Mouse (Mus musculus): ENCODE measurements around the gene Nin. TPM values are rescaled to one million over a fixed set of nuclear protein-coding genes. Genes with fewer than 3 reads are reported as not detected.

The Nin gene
- polyA plus RNA-seq, 1 experiment, result 38.5 TPM

DNA sequence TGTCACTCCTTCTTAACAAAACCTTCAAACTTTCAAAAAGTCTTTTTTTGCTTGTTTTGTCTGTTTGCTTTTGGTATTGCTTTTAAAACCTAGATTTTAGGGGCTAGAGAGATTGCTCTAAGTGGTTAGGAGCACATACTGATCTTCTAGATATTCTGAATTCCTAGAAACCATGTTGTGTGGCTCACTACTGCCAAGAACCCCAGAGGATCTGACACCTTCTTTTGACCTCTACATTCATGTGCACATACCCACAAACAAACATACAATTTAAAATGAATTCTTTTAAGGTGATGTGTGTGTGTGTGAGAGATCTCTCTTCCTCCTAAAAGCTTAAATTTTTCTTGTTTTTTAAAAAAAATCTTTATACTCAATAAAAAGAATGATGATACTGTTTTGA lies 87.3 kb downstream of the Nin start:
- no peak for DNase-seq (ENCODE audit: extremely low spot score in 1 of 2, low spot score in 1 of 2)

DNA sequence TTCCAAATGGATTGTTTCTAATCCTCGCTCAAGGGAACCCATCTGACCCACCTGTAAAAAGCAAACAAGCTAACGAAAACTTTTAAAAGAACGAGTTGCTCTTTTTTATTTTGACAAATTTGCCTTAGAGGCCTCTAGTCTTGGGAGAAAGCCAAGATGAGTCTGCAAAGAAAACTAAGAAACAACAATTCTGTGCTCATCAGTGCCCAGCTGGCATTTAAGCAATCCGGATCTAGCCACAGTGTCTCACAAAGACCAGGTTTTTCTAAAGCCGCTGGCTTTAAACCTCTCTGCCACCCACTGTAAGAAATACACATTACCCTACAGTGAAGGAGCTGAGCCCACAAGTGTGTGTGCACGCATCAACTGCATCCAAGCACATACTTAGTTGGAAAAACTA lies 88.1 kb downstream of the Nin start:
- DNase-seq (ENCODE audit: extremely low spot score in 1 of 2, low spot score in 1 of 2), result no peak

DNA sequence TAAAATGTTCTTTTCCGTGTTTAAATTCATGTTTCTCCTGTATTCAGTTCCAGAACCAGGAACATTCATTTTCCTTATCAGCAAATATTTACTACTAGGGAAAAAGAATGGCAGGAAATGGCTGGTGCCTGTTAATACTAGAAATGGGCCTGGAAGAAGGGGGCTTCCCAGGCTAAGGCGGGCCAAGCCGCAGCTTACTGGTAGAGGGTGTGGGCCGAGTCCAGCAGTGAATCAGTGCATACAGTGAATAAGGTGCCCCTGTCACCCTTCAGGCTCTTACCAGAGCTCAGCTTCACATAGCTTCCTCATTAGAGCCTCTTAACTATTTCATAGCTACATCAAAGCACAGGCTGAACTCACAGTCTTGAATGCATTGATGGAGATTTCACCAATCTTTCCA lies 89.9 kb downstream of the Nin start:
- no peak for DNase-seq (ENCODE audit: extremely low spot score in 1 of 2, low spot score in 1 of 2)

DNA sequence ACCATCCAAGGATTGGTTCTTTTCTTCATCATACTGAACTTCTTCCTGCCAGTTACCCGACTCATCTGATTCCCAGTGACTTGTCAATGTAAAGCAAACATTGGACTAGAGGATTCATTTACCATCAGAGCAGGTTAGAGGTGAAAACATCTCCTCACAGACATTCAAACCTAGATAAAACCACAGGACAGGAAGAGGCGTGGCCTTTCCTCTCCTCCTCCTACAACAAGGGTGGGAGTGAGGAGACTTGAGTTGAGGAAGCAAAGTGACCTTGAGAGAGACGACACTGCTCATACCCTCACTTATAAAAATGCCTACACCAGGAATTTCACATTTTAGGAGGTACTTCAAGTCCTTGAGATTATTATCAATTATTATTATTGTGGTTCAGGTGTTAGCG lies 95.4 kb downstream of the Nin start:
- no peak for DNase-seq (ENCODE audit: extremely low spot score in 1 of 2, low spot score in 1 of 2)

DNA sequence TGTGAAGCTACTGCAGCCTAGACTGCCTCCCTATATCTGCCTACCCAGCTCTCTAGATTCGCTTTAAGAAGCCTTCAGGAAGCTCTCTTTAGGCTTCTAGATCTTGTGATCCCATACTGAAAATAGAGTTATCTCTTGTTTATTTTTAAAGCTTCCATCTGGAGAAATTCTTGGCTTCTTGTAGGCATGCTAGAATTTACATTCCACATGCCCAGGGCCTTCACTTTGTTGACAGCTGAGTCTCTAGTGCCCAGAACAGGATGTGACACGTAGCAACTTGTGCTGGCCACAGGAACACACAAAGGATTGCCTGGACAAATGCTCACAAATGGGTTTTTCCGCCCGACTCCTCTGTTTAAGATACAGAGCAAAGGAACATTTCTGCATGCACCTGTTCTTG lies 97.6 kb downstream of the Nin start:
- peak; percentile 31 to 47 for DNase-seq (ENCODE audit: extremely low spot score in 1 of 2, low spot score in 1 of 2)

DNA sequence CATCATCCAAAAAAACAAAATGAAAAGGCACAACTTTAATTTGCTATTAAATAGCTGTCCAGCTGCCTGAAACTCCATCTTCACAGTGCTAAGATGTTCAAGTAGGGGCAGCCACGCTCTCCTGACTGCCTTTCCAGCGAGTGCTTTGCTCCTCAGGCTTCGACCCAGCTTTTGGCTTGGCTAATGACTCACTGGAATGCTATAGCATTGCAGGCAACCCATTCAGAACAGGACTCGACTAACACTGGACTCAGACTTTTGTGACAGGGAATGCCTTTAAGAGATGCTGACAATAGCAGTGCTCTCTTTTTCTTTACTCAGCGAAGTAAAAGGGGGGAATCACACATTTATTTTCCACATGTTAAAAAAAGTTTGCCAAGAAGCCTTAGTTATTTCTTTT lies 101.8 kb downstream of the Nin start:
- DNase-seq (ENCODE audit: extremely low spot score in 1 of 2, low spot score in 1 of 2), result no peak

DNA sequence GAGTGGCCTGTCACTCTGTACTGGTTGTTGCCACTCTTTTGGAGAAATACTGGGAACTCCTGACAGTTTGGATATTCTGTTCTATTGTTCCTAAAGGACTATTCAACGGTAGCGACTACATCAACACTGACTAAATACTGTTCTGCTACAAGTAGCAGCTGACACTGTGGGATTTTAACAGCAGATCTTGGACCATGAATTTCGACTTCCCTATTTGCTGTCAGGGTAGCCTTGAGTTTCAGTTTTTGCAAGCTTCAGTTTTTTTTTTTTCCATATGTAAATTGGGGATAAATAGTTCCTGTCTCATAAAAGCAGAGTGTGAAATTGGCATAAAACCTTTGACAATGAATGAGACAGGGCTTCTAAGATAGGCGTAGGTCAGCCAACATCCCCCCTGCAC lies 103.2 kb downstream of the Nin start:
- DNase-seq (ENCODE audit: extremely low spot score in 1 of 2, low spot score in 1 of 2), result no peak

DNA sequence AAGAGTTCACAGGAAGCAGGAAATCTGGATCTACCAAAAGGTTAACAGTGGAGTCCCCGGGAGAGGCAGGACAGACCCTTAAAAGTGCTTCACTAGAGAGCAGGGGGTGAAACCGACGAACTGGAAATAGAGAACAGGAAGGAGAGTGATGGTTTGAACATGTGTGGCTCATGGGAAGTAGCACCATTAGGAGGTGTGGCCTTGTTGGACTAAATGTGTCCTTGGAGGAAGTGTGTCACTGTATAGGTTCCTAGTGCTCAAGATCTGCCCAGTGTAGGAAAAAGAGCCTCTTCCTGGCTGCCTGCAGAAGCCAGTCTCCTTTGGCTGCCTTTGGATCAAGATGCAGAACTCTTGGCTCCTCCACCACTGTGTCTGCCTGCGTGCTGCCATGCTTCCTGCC lies 108.4 kb downstream of the Nin start:
- DNase-seq (ENCODE audit: extremely low spot score in 1 of 2, low spot score in 1 of 2), result no peak

DNA sequence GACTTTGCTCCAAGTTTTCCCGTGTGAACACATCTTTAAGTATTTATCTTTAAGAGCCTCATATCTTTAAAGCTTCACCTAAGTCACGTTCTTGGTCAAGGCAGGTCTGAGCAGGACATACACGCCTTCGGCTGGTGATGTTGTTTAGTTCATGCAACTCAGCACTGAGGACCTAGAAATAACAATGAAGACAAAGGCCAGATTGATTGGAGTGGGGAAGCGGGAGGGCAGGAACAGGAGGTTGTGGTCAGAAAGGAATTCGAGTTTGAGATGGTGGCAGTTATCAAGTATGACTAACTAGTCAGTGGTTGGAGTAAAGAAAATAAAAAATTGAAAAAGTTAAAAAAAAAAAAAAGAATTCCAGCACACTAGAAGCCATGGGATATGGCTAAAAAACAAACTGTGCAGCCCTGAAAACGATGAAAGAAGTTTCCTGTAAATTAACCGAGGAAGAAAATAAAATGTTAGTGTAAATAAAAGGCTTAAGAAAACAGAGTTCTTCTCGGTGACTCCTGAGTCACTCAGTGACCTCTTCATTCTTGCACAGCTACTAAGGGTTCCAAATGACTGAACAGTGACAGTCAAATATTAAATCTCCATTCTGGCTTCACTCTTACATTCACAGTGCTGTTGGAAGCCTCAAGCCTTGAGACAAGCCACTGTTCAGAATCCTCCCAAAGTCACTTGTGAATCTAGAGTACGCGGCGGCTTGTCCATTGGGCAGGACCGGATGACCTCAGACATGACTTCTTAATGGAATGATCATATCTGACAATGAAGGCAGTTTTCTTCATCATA lies 115.1 kb downstream of the Nin start:
- no peak for DNase-seq (ENCODE audit: extremely low spot score in 1 of 2, low spot score in 1 of 2)

DNA sequence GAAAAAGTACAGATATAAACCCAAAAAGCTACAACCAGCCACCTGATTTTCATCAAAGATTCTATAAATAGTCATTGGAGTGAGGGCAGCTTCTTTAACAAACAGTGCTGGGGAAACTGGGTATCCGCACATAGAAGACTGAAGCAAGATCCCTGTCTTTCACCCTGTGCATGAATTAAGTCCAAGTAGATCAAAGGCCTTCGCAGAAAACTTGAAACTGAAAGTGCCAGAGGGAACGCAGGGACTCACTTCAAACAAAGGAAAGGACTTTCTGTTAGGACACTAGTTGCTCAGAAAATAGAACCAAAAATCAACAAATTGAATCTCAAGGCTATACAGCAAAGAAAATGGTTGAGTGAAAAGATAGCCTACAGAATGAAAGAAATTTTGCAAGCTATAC lies 118.1 kb downstream of the Nin start:
- no peak for DNase-seq (ENCODE audit: extremely low spot score in 1 of 2, low spot score in 1 of 2)

DNA sequence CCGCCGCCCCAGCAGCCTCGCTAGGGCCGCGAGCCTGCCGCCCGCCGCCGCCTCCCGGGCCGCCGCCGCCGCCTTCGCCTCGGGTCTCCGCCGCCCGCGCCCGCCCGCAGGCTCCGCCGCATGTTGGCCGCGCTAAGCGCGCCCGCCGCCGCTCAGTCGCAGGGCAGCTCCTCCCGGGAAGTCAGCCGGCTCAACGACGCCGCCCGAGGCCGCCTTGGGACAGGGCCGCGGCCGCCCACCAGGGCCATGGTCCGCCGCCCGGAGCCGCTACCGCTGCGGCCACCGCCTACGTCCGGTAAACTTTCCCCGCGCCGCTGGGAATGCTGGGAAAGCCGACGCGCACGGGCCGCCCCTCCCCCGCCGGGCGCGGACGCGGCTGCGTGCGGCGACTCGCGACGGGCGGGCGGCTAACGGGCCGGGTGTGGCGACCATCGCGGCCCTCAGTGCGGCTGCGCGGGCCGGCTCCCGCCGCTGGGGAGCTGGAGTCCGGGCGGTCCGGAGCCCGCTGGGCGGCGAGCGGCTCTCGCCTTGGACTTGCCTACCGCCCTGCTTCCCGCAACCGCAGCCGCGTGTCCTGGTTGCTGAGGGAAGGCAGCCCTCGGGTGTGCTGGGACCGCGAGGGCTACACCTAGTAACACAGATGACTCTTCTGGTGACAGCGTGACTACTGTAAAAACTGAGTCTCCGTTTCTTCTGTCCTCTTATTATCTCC lies 126.6 kb downstream of the Nin start, which contains the start of gene Sav1:
TSS of gene Sav1 (minus strand) at position 217 of the 712 bp plus-strand sequence.
- DNase-seq (ENCODE audit: extremely low spot score in 1 of 2, low spot score in 1 of 2), result peak; percentile 34 to 87

DNA sequence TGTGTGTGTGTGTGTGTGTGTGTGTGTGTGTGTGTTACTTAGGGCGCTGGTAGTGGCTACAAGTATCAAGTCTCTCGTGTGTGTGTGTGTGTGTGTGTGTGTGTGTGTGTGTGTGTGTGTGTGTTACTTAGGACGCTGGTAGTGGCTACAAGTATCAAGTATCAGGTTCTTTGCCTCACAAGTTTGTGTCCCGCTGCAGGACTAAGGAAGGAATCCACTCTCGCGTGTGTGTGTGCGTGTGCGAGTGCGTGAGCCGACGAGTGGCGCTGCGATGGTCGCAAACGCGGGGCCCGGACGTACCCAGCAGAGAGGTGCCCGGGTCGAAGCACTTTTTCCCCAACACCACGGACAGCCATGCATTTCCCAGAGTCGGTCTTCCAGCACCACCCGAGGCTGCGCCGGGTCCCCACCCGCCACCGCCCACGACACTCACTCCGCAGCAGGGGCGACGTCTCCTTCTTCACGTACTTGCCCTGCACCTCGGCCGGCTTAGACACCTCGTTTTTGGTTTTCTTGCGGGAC lies 127.2 kb downstream of the Nin start:
- peak in 1 of 2 experiments; percentile 37 for DNase-seq (ENCODE audit: extremely low spot score in 1 of 2, low spot score in 1 of 2)

DNA sequence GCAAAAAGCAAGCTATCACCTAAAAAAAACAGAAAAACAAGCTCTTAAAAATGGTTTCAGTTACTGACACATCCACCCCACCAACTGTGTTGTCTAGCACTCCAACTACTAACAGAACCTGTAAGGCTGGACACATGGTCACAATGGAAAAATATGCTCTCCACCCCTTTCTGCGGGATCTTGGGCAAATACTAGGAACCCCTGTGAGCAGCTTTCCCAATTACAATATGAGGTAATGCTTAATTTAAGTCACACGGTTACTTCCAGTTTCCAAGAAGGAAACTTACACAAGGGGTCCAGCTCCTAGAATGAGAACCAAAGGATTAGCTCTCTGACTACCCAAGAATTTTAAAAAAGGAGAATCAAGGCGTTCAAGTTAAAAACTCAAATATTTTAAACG lies 128.0 kb downstream of the Nin start:
- no peak for DNase-seq (ENCODE audit: extremely low spot score in 1 of 2, low spot score in 1 of 2)

DNA sequence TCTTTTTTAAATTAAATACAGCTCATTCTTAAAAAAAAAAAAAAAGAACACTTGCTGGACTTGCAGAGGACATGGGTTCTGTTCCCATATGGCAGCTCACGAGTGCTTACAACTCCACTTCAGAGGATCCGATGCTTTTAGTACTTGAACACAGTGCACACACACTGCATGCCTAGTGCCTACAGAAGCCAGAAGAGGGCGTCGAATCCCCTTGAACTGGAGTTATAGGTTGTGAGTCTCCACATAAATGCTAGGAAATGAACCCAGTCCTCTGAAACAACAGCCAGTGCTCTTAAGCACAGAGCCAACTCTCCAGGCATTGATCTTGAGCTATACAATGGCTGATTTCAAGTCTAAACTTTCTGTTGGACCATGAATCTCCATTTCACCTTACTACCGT lies 130.6 kb downstream of the Nin start:
- no peak for DNase-seq (ENCODE audit: extremely low spot score in 1 of 2, low spot score in 1 of 2)

DNA sequence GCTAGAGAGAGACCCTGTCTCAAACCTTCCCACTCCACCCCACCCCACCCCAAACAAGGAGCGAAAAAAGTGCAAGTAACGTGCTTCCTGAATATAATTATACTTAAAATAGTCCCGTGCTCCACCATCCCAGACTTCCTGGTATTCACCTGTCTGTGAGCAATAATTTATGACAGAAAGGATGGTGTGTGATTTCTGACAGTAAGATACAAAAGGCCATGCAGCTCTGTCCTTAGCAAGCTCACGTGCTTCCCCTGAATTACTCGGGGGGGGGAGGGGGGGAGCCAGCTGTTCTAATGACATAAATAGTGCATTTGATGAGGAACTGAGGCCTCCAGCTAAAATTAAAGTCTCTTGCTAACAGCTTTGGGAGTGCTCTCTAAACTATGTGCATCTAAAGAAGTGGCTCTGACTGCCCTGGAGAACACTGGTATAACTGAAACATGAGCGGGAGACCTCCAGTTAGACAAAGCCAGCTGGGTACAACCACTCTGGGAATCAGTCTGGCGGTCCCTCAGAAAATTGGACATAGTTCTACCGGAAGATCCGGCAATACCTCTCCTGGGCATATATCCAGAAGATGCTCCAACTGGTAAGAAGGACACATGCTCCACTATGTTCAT lies 136.0 kb downstream of the Nin start:
- DNase-seq (ENCODE audit: extremely low spot score in 1 of 2, low spot score in 1 of 2), result no peak

DNA sequence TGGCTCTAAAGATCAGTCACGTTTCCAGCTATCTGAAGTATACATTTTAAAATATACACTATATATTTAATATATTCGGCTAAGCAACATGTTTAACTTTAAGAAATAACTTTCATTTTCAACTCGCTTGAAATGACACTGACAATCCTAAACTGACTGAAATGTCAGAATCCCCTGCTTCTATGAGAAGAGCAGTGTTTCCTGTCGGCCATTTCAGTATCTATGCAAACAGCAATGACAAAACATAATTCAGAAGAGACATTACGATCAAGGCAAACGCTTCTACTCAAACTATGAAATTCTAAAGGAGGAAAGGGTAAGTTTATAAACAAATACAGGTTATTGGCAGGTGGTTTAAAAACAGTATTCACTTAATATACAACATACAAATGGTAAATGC lies 136.8 kb downstream of the Nin start:
- DNase-seq (ENCODE audit: extremely low spot score in 1 of 2, low spot score in 1 of 2), result no peak

DNA sequence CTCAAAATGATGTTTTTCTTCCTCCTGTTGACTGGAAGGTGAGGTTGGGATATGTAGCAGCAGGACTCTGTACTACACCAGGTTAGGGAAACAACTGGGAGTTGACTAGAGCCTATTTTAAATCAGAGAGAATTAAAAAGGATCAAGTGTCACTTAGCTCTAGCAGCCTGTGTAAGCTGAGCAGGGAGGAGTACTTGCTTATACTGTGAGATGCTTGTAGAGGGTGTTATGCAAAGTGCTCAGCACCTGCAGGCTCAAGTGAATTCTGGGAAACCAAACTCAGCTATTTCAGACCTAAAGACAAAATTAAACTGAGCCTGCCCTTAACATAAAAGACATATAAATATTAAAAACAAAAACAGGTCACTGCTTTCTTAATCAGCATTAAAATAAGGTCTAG lies 139.9 kb downstream of the Nin start:
- DNase-seq (ENCODE audit: extremely low spot score in 1 of 2, low spot score in 1 of 2), result no peak

DNA sequence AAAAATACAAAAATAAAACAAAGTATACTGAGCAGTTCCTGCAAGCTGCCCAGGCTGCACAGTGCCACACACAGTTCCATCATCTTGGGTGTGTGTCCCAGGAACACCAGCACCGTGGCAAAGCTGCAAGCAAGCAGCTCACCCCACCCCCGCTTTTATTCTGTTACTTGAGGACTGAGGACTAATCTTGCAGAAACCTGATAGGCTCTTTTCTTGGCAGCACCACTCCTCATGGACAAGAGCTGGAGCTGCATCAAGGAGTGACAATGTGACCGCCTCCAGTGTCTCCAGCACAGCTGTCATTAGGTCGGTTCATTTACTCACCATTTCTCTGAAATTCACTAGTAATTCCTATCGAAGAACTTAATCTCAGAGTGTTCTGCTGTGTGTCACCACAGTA lies 145.4 kb downstream of the Nin start:
- no peak for DNase-seq (ENCODE audit: extremely low spot score in 1 of 2, low spot score in 1 of 2)

DNA sequence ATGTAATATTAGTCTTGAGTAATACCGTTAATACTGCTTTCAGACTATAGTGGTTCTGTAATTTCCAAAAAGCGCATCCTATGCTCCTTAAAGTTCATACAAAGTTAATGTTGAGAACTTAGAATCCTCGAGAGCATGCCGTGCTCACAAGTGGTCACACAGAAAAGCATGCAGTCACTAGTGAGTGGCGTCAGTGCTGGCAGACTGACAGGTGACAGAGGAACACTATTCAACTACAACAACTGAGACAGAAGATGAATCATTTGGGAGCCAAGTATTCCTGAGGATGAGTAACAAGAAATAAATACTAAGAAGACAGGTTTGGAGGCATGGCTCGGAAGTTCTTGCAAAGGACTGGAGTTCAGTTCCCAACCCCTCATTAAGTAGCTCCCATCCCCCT lies 146.4 kb downstream of the Nin start:
- no peak for DNase-seq (ENCODE audit: extremely low spot score in 1 of 2, low spot score in 1 of 2)

DNA sequence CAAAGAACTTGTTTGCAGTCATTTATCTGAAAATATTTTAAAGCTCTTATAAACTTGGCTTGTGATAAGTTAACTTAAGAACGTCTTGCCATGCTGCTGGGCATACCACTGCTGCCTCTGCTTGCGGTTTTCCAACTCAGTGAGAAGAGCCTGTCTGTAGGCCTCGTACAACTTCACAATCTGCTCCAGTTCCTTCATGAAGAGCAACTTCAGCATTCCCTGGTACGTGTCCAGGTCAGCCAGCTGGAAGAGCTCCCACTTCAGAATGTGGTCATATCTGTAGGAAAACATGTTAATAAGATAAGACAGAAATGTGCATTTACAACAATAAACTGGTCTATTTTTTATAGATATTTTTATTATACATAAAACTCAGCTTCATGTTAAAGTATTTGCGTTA lies 147.4 kb downstream of the Nin start:
- DNase-seq (ENCODE audit: extremely low spot score in 1 of 2, low spot score in 1 of 2), result no peak

DNA sequence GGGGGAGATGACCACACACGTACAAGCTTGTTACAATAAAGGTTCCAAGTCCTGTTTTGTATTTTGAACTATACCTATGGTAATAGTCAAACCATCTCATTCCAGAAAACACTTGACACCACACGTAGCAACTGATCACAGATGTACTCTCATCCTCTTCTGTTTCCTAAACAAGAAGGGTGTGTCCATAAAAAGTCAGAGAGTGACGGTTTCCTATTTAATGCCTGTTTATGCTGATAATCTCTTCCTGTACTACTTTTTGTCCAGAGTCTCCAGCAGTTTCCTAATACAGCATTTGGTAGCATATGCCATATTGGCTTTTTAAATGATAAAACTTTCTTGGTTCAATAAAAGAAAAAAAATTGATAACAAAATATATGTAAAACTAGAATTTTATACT lies 147.9 kb downstream of the Nin start:
- DNase-seq (ENCODE audit: extremely low spot score in 1 of 2, low spot score in 1 of 2), result no peak

DNA sequence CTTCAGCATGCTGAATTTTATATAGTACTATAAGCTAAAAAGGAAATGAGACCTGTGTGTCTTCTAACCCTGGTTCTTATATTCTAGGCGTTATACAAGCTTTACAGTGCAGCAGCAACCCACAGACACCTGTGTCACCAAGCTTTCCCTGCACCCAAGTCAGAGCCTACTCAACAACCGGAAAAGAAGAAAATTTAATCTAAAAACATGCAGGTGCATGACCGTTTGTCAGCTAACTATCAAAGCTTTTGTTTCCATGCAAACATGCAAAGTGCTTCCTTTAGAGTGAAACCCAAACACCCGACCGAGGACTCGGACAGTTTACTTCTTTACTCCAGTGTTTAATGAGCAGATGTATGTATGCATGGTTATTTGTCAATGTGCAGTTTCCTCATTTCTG lies 150.4 kb downstream of the Nin start:
- DNase-seq (ENCODE audit: extremely low spot score in 1 of 2, low spot score in 1 of 2), result no peak

Measured in frontal cortex, adult 2 months (tissue).